Mouse (Mus musculus): ENCODE results near the gene Olfm1.

Olfm1 gene

DNA sequence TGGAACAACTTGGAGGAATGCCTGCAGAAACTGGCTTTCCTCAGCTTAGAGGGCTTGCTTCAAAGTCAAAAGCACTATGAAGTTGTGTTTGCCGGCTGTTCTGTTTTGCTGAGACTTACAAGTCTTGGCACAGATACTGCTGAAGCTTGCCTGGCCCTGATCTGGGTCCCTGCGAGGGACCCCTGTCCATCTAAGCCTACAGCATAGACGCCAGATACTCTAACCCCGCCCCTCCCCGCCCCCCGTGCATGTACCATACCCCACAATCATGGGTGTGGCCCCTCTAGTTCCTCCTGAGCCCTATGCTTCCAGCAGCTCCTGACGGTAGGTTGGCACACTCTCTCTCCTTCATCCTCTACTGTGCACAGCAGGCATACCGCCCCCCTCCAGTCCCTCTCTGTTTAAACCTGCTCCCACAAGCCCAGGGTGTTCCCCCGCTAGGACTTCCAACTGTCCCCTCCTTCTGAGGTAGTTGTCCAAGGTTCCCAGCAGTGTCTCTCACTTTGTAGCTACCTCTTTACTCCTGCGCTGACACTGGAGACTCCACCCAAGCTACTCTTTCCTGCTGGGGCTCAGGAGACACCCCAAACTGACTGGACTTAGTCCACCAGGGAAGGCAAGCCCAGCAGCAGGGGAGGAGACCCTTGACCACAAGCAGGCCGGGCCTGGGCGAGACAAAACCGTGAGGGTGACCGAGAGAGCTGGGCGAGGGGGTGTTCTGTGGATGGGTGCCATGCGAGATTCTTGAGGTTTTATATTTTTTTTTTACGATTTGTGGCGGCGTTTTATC lies 12.1 kb downstream of the Olfm1 start:
- DNase-seq (ENCODE audit: low spot score in 2 of 2): no peak

DNA sequence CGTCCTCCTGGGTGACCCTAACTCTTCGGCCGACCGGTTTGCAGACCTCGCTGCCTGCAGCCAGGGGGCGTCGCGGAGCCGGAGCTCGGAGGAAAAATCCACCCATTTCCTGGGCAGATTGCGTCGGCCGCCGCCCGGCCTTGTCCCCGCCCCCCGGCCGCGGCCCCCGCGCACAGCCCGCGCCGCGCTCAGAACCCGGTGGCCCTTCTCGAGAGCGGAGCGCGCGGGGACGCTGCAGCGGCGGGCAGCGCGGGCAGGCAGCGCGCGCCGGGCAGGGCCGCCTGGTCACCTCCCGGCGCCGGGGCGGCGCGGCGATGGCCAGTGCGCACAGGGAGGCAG lies 12.6 kb downstream of the Olfm1 start:
- DNase-seq (ENCODE audit: low spot score in 2 of 2): peak in 1 of 2 experiments; percentile 81

DNA sequence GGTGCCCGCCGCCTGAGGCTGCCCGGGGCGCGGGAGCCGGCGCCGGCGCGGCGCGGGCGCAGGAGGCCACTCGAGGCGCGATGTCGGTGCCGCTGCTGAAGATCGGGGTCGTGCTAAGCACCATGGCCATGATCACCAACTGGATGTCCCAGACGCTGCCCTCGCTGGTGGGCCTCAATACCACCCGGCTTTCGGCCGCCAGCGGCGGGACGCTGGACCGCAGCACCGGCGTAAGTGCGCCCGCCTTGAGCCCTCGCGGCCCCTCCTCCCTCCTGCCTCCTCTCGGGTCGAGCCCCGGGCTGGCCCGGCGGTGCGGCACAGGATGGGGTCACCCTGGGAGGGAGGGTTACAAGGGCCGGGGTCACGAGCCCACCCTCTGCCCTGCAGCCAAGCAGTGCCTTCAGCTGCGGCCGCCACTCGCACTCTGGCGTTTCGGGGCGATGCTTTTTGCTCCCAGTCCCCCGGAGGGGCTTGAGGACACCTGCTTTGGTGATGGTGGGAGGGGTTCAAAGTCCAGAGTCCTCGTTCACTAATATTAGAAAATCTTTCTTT lies 13.2 kb downstream of the Olfm1 start:
- no peak for DNase-seq (ENCODE audit: low spot score in 2 of 2)

DNA sequence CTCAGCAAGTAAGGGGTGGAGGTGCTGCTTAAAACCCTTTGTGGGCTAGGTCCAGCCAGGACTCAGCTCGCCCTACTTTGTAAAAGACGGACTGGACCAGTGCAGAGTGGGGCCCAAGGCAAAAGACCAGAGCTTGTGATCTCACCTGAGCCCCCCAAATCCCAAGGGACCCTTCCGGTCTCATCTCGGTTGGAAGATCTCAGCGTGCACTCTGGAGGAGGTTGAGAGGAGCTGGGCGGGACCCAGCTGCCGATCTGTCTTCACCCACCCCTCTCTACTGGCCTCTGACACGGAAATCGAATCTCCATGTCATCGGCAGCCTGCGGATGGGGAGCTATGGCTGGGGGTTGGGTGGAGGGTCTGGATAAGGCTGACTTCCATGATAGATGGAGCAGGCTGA lies 13.7 kb downstream of the Olfm1 start:
- no peak for DNase-seq (ENCODE audit: low spot score in 2 of 2)

DNA sequence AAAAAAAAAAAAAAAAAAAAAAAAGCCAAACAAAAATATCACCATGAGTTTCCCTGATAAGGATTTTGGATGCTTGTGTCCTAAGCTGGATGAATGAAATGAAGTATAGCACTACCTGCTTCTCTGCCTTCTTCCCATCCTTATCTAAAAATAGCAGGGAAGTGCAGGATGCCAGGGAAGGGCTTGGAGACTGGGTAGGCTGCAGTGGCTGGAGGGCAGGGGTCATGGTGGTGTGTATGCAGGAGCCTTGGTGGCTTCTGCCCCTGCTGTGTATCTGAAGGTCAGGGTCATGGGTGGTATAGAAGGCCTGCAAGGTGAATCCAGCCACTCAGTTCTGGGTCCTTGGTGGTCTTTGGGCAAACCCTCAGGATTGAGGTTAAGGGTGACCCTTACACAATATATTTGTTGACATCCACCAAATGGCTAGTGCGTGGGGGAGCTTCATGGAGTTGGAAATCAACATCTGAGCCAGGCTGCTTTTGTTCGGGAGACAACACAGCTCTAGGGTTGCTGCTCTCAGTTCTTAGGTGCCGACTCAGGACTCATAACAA lies 14.5 kb downstream of the Olfm1 start:
- DNase-seq (ENCODE audit: low spot score in 2 of 2): no peak

DNA sequence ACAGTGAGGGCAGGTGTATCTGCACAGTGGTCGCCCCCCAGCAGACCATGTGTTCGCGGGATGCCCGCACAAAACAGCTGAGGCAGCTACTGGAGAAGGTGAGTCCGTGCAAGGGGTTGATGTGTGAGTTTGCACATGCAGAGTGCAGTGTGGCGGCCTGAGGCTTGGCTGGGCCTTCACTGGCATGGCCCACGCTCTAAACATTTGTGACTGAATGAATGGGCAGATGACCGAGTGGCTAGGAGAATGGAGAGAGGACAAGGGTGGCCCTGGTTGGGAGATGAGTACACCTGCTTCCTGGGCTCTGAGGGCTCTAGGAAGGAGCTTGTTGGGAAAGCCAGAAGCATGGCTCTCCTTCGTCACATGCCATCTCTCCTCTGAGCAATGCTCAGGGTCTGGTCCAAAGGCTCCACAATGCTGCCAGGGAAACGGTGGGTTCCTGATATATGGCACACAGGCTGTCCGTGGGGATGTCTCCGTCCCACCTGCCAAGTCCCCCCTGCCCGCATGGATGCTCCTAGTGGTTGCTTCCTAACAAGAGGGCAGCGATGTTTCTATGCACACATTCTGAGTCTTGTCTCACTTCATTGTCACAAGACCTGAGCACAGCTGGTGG lies 15.4 kb downstream of the Olfm1 start:
- DNase-seq (ENCODE audit: low spot score in 2 of 2): no peak

DNA sequence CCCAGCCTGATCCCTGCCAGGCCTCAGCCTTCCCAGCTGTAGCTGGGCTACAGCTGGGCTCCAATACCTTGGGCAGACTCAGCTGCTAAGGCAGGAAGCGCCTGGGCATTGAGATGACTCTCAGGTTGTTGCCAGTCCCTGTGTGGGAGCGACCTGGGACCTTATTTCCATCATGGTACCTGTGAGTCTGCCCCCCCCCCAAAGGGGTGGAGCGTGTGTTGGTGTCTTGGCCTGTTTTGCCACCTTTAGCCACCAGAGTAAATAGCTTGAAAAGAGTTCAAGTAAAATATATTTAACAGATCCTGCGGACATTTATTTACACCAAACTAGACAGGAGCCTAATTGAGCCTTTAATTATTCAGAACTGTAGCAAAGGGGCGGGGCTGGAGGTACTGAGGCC lies 16.4 kb downstream of the Olfm1 start:
- DNase-seq (ENCODE audit: low spot score in 2 of 2): no peak

DNA sequence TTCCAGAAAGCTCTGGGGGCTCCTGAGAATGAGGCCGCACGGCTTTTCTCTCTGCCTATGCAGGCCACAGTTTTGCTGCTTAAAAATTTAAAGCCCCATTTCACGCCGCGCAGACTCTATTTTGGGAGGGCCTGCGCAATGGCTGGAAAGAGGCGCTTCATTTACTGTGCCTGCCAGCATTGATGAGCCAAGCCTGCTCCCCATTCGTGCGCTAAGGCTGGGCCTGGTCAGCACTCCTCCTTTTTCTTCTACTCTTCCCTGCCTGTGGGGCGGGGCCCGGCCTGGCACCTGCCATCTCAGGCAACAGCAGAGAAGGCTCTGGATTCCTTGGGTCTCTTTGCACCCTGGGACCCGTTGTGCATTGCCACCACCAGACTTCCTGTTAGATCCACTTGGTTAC lies 16.9 kb downstream of the Olfm1 start:
- DNase-seq (ENCODE audit: low spot score in 2 of 2): no peak

DNA sequence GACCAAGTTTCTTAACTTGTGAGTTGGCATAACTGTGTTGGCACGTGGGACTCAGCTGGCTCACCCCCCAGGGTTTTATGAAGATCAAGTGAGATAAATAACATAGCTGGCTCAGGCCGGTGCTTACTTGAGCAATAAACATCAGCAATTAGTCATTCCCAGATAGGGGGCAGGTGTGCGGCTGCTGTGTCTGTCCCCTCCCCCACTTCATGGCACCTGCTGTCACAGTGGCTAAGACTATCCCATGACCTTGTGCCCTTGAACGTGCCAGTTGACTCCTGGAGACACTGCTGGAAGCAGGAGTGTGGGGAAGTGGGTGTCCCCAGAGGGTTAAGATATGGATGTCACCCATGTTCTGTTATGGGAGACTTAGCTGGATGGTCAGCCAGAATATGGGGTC lies 17.5 kb downstream of the Olfm1 start:
- DNase-seq (ENCODE audit: low spot score in 2 of 2): no peak

DNA sequence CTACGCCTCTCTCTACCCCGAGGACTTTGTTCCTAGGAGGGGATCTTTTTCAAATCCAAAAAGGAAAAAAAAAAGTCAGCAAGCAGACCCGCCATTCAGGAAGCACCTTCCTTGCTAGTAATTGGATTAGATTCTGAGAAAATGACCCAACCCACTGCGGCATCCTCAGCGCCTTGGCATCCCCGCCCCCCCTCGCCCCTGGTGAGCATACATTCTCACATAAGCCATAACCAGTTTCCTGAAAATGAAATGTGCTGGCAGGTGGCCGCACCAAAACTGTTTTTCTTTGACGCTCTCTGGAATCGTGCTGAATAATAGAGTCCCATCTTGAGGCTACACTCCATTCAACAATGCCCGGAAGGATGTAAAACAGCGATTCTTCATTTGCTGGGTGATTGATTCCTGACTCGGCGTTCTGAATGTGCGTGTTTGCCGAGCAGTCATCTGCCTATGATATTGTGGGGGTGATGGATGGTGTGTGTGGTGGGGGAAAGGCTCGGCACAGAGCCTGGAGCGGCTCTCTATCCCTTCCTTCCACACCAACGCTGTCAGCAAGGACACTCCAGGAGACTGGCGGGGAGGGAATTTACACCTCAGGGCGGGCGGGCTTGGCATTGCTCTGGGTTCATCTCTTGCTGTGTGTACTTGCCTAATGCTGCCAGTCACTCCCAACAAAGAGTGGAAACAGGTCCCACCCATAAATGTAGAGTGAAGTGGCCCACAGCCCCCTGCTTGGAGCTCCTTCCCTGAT lies 18.9 kb downstream of the Olfm1 start:
- DNase-seq (ENCODE audit: low spot score in 2 of 2): peak in 1 of 2 experiments; percentile 51

DNA sequence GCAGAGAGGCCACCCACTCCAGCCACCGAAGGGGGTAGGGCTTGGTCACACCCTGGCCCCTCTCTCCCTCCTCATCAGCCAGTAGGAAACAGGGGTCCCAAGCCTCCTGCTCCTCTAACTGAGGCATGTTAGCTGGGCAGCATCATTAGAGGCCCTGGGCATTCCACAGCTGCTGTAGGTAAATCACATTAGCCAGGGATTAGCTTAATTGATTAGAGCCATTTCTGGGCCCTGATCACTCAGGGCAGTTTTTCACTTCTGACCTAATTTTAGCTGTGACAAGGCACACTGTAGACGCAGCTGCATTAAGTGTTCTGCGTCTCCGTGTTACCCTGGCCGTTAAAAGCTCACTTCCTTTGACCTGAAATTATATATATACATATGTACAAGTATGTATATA lies 20.1 kb downstream of the Olfm1 start:
- DNase-seq (ENCODE audit: low spot score in 2 of 2): no peak

DNA sequence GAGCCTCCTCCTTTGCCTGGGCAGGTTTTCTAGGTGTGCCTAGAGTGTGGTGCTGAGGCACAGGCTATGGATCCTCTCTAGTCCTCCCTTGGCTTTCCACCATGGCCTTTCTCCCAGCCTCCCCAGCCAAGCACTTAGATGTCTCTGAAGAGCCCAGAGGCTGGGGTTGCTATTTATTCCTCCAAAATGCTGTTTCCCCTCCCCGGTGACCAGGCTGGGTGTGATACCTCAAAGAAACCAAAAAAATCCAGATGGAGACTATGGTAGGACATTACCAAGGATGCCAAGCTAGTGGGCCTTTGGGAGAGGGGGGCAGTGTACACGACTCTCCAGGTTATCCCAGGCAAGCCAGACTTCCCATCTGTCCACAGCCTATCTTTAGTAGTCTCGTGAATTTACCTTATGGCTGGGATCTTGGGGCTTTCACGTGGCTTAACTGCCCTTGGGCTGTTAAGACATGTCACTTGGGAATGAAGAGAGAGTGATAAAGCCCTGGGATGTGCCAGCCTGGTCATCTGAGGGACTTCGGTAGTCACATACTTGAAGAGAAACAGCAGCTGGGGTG lies 23.5 kb downstream of the Olfm1 start:
- no peak for DNase-seq (ENCODE audit: low spot score in 2 of 2)

DNA sequence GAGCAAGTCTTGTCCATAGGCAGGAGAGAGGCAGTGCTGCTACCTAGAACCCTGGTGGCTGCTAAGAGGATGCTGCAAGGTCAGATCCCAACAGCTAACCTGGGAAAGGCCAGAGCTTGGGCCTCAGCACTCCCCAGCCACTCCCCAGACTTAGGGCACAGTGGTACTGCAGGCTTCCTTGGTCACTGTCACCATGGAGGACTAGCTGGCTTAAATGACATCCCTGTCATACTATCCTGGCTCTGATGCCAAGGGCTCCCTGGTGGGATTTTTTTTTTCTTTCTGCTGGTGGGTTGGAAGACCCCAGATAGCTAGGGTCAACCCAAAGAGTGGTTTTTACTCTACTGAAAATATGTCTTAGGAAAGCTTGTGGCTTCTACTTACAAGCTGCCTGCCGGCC lies 25.0 kb downstream of the Olfm1 start:
- DNase-seq (ENCODE audit: low spot score in 2 of 2): no peak

DNA sequence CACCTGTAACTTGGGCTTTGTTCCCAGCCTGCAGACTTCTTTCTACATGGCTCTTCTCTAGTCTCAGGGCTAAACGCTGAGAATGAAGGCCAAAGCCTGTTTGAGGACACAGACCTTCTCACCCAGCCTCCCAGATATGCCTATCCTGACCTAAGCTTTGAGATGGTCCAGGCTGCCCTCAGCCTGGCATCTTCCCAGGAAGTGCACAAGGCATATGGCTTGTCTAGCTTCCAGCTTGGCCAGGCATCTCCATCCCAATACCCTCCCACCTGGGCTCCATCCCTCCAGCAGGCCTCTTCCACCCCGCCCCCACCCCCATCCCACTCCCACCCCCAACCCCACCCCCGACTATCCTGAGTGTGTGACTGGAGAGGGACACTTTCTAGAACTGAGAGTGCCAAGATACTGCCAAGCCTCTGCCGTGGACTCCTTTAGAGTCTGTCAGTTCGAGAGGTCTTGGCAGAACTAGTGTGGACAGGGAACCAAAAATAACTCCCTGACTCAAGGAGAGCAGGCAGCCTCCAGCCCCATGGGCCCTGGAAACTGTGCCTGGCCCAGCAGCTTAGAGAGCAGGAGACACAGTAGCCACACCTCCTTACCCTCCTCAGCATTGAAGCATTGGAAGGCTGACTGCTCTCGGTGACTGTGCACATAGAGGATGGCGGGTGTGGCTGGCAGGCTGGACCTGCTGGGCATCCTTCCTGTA lies 26.0 kb downstream of the Olfm1 start:
- no peak for DNase-seq (ENCODE audit: low spot score in 2 of 2)

DNA sequence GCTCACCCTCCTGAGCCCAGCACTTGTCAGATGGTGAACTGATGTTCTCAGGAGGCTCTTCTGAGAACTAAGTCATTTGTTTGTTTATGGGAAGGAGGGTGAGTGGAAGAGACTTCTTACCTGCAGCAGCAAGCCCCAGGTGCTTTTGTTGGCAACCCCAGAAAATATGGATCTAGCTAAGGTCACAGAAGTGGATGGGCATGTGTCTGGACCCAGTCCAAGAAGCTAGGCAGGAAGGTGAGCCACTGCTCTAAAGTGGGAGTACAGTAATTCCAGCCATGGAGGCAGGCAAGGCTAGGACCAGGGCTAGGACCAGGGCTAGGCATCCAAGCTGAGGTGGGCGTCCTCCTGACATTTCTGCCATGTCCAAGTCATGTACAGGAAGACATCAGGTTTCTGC lies 26.8 kb downstream of the Olfm1 start:
- DNase-seq (ENCODE audit: low spot score in 2 of 2): no peak

DNA sequence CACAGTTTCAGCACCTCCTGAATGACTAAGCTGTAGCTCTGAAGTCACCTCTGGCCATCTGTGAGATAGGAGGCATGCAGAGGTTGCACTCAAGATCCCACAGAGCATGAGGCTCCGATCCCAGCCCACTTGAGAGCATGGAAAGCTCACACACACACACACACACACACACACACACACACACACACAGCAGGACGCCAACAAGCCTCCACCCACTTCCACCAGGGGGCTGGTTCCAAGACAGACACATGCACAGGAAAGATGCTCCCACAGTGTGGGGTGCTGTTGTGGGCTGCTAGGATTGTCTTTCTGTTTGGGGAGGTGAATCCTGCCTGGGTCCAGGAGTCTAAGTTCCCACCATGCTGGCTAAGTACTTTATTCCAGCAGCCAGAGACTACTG lies 29.0 kb downstream of the Olfm1 start:
- DNase-seq (ENCODE audit: low spot score in 2 of 2): no peak

DNA sequence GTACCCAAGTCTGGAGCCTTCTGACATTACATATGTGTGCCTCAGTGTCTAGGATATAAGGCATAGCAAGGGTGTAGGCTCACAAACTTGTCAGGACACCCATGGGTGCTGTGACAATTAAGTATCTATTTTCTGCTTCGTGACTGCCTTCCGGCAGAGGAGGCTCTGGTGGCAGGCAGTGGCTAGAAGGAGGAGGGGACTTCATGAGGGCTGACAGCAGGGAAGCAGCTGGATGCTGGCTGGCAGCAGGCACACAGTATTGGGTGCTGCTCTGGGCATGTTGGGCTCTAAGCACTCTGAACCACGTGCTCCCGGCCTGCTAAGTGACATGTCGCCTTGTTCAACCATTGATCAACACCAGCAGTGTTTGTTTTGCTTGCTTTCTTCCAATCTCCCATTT lies 32.0 kb downstream of the Olfm1 start:
- no peak for DNase-seq (ENCODE audit: low spot score in 2 of 2)

DNA sequence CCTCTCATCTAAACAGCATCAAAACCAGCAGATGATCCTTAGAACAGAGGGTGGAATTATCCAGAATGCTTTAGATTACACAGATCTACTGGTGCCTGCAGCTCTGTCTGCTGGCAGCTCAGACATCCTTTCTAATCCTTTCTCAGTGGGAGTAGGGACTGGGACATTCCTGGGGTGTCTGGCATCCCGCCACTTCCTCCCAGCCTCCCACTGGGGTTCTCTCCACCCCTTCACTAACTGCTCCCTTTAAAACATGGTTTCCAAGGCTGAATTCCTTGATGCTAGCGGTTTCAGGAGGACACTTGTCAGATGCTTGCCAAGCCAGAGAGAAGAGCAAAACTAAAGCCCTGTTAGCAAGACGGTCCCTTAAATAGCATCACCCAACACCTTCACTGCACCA lies 33.1 kb downstream of the Olfm1 start:
- peak; percentile 72 to 86 for DNase-seq (ENCODE audit: low spot score in 2 of 2)

DNA sequence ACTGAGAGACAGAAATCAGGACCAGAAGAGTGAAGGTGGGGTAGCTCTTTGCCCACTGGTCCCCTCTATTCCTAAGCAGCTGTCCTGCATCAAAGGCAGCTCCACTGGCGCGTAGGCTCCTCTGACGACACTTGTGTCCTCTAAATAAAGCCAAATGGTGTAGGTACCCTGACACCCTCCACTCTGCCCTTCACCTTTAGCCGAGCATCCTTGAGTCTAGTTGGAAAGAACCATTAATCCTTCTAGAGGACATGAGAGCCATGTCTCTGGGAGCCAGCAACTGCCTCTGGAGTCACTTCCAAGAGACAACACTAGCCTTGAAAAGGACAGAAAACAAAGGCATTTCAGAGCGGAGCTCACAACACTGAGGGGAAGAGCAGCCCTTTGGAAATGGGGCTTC lies 34.2 kb downstream of the Olfm1 start:
- DNase-seq (ENCODE audit: low spot score in 2 of 2): no peak

DNA sequence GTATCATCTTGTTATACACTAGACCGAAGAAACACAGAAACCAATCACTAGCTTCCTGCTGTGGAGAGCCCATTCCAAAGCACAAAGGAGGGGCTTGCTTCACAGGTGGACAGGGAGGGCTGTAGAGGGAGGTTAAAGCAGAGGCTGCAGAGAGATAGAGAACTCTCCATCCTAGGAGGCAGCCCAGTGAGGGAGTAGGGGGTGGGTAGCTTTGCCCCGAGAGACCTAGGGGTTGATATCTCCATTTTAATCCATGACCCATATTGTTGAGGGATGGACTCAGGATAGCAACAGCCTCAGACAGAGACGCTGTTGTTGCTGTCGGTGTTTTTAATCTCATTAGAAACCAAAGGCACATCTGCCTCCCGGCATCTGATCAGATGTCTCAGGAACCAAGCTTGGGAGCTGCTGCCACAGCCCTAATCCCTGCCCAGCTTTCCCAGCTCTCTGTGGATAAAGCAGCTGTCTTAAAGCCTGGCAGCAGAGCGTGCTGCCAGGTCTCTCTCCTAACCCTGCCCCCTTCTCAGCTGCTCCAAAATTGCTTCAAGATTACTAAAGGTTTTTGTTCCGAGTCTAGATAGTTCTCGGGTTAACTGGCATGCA lies 34.9 kb downstream of the Olfm1 start:
- no peak for DNase-seq (ENCODE audit: low spot score in 2 of 2)

DNA sequence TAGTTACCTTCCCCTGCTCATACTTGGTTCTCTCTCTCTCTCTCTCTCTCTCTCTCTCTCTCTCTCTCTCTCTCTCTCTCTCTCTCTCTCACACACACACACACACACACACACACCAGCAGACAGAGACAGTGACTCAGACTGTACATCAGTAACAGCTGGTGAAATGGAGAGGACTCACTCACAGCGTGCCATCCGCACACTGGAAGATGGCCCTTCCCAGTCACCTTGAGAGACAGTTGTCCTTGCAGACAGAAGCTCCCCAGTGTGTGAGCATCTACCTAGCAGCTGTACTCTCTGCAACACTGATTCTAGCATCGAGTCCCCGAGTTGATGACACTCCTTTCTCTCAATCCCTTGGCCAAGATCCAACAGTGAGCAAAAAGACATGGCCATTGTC lies 35.6 kb downstream of the Olfm1 start:
- DNase-seq (ENCODE audit: low spot score in 2 of 2): no peak

Data from left cerebral cortex, adult 9 months (tissue).